Mouse (Mus musculus) adrenal gland, postnatal 10 days (tissue): ENCODE data around the gene Boll. TPM values are rescaled to one million over a fixed set of nuclear protein-coding genes. Genes with fewer than 3 reads are reported as not detected.
"Not testable (repeated sequence)": the region's sequence is repeated elsewhere in the genome, so short reads cannot be mapped to it uniquely, and the experiment has no call there.

Source experiments
- DNase-seq: peaks from one replicate; pipeline ENCODE4 v3.0.0; 2021; ENCODE audit warnings: mixed read lengths
- long read RNA-seq, 2 experiments: library from polyadenylated mRNA; stranded (forward); transcript quantifications; one replicate each; pipeline ENCODE4 v2.0.0; 2021
- total RNA-seq, 2 experiments: library from RNA; stranded (reverse); gene quantifications; 2 replicates each; pipeline ENCODE4 v1.2.3; 2021

Gene Boll
- total RNA-seq, result not detected
- long read RNA-seq, experiment 1, result 0 reads
- long read RNA-seq, experiment 2, result 0 reads

DNA sequence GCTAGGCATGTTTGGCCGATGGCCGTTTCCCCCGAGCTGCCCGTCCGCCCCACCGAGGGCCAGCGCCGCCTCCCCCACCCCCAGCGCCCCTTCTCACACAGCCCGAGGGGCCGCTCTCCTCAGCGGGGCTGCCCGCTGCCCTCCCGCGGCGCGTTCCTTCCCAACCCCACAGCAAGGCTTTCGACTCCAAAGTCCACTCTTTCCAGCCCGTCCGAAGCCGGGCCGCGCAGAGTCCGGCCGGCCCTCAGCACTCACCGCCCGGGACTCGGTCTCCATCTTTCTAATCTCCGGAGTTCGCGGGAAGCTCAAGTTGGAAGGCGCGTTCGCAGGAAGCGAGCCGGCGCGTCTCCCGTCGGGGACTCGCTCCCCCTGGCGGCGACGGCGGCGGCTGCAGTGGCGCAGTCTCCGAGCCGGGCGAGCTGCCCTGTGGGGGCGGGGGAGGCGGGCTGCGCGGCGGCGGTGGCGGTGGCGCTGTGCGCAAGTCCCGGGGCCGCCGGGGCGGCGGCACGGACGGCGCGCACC, at the start of gene Boll:
TSS of gene Boll (minus strand) at position 426 of the 522 bp plus-strand sequence.
- DNase-seq, result peak; percentile 89

GRCm38 (mm10) chr1:55412569-55412968, 49.3 kb upstream of the Boll start:
- DNase-seq, result no peak

GRCm38 (mm10) chr1:55411079-55411478, 47.8 kb upstream of the Boll start:
- DNase-seq, result no peak

DNA sequence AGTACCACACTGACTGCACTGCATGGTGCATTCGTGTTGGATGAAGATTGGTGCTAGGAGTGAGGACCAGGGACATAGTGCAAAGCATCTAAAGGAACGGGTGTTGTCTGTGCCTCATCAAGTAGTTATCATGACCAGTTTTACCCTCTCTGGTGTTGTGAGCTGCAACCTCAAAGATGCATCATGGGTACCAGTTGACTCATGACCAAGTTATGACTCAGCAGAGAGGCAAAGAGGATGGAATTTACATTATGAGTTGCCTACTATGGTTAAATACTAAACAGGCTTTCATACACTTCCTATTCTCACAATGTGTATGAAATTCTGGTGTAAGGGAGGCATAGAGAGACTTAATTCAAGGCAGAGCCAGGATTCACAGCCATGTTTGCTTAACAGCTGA, 47.4 kb upstream of the Boll start:
- no peak for DNase-seq

DNA sequence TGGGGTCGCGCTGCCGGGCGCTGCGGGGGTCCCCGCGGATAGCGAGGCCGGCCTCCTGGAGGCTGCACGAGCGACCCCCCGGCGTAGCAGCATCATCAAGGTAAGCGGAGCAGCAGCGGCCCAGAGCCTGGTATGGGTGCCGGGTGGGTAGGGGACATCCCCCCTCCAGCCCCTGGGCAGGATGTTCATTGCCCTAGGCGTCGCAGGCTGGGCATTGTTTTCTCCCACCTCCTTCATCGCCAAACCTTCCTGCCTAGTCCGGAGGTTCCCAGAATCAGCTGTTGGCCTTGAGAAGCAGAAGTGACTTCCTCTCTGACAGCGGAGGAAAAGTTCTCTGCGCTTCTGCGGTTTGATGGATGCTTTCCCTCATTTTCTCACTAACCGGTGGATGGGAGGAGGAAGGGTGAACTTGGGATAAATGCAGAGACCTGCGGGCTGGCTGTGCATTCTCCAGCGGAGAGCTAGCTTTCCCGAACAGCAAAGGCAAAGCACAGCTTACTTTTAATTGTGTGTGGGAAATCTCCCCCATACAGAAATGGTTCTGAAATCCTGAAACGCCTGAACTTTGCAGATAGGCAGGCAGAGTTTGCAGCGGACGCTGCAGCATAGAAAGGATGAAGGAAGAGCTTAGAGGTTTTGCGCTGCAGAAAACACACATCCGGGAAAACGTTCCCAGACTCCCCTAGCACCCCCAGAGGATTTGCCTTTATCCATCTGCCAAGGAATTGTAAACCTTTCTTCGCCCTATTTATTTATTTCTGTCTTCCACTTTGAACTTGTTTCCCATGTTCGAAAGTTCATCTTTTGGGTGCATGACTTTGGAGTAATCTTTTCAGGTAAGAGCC, 43.5 kb upstream of the Boll start:
- peak; percentile 24 for DNase-seq

DNA sequence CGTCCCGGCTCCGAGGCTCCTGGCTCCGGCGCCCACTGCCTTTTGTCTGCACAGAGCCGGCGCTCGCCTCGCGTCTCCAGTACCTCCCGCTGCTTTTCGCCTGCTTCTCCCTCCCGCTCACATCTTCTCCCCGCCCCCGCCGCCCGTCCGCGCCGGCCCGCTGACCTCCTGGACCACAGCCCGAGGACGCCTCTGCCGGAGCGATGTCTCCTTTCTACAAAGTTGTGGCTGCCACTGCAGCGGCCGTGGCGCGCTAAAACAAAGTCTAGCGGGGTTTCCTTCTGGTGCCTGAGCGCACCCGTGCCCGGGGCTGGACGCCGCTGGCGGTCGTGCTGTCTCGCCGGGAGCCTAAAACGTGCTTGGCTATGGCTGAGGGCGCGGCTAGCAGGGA, 42.7 kb upstream of the Boll start:
- DNase-seq, result peak; percentile 83

DNA sequence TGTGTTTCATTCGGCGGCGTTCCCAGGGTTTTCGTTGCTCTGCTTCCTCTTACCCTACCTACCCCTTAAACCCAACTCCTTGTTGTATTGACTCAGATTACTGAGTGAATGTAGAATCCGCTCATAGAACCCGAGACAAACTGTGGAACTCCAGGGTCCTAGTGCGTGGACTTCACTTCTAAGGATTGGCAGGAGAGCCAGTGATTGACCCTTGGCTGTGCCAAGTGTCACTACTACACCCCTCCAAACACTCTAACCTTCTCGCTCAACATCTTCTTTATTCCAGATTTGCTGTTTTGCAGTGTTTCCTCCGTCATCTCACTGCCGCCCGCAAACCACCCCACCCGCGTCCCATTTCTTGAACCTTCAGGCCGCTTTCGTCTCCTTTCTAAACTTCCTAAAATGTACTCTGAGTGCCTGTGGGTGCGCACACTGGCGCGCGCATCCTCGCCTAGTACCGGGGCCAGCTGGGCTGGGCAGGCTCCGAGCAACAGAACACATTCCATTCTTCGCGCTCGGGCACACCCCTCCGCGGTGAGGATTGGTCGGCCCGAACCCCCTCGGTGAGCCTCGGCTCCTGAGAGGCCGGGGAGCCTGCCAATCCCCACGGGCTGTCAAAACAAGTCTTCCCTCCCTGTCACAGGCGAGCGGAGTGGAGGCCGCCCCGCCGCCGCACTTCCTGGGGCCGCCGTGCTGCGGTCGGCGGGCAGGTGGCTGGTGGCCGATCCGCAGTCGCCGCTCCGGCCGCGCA, 42.2 kb upstream of the Boll start, which contains the start of gene Plcl1:
TSS of gene Plcl1 (plus strand) at position 650 of the 751 bp plus-strand sequence.
- DNase-seq, result peak; percentile 97

- peak; percentile 65 for DNase-seq
Measured at GRCm38 (mm10) chr1:55404439-55404838, 41.2 kb upstream of the Boll start.

DNA sequence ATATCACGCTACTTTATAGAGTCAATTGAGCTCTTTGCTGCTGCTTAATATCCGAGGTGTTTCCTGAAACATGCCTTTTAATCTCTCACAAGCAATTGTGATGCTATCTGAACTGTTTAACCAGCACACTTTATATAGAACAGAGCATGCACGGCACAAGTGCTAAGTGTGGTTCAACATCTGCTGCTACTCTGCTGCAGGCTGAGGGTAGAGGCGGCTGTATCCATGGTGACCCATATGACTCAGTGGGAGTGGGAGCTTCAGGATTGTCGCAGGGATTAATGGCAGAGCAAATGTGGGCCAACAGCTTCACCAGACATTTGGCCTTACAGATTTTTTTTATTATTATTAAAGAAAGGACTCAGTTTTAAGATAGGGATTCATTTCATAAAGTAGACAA, 36.6 kb upstream of the Boll start:
- DNase-seq, result no peak

DNA sequence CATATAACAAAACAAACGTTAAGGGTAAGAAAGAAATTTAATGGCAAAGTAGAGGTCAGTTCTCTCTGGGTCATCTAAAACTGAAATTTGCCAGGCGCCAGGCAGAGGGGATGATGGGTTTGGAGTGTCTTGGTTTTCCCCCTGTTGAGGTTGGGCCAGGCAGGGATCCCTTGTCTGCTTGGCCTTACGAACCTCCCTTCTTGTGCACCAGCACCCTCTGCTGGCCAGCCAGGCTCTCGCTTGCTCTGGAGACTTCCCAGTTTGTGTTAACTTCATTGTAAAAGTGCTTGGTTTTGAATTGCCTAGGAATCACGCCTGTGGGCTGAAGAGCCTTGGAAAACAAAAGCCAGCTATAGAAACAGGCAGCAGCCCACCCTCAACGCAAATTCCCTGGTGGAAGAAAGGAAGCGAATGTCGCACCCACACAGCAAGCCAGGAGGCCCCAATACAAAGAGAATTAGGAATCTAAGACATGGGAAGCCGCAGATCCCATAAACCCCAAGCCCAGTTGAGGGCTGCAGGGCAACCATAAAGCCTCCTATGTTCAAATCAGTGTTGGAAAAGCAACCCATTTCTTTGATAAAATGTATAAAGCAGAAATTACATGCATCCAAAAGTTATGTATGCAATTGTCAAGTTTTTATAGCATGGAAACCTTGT, 20.0 kb upstream of the Boll start:
- peak; percentile 91 for DNase-seq

DNA sequence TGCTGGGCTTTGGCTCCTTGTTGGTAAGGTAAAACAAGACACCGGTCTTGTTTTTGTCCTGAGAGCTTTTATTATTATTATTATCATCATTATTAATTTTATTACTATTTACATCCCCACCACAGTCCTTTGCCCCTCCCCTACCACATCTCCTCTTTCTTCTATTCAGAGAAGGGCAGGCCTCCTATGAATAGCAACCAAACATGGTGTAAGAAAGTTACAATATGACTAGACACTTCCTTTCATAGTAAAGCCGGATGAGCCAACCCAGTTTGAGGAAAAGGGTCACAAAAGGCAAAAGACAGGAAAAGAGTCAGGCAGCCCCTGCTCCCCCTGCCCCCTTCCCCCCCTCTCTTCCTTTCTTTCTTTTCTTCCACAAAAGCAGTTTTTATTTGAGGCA, 17.3 kb upstream of the Boll start:
- DNase-seq, result no peak

DNA sequence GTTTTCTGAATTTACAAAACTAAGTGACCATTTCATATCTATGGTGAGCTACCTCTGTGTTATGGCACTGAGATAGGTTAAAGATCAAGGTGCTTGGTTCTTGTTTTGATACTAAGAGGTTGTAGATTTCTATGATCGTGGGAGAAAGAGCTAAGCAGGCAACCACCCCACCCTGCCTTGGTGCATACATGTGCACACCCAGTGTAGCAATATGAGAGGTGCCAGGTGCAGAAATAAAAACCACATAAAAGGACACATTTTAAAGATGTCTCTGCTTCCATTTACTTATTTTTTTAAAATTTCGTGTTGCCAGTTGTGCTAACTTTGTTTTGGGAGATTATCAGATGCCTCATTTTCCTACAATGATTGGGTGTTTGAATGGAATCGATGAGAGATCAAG, 9.4 kb upstream of the Boll start:
- DNase-seq, result no peak

- peak; percentile 62 for DNase-seq
Measured at GRCm38 (mm10) chr1:55363586-55363985, 317 bp upstream of the Boll start.

GRCm38 (mm10) chr1:55362634-55363033, 635 bp downstream of the Boll start:
- DNase-seq, result no peak

GRCm38 (mm10) chr1:55351914-55352313, 11.4 kb downstream of the Boll start:
- DNase-seq, result not testable (repeated sequence)

DNA sequence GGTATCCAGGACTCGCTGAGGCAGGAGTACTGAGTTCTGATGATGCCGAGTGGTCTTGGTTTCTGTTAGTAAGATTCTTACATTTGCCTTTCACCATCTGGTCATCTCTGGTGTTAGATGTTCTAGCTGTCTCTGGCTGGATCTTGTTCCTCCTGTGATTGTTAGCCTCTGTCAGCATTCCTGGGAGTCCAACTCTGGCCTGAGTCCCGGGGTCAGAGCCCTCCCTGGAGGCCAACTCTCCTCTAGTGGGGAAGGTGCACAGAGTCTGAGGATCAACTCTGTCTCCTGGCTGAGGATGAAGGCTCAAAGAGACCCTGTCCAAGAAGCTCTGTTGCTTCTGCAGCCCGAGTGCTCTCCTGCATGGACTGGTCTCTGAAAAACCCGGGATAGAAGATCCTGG, 37.8 kb downstream of the Boll start:
- DNase-seq, result not testable (repeated sequence)

- no peak for DNase-seq
Measured at GRCm38 (mm10) chr1:55301077-55301476, 62.2 kb downstream of the Boll start.

DNA sequence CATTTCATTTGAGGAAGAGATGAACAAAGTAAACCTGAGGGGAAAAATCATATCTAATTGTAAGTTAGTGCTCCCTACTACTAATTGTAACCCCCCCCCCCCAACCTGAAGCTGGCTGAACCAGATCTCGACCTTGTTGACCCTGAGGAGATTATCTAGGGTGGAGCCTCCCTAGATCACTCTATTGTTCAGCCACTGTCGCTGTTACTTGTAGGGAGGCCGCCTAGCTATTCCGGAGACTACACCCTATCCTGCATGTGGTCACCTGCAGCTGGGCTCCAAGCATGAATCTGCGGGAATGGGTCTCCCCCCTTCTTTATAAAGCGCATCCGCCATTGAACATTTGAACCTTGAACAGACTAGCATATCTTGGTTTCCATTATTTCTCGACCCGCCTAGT, 84.2 kb downstream of the Boll start:
- no peak for DNase-seq

DNA sequence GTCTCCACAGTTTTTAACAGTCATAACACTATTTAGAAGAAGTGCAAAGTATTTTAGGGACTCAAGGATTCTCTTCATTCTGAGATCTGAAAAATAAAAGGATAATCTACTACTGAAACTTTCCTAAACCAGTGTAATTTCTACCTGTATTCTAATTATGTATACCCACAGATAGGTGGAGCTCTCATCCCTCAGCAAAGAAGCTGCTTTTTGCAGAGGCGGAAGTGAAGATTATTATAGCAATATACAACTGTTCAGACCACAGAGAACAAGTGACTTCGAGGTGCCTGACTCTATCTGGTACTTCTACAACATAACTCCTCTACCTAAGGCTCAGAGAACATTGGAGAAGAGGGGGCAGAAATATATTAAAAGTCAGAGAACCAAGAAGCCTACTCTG, 97.8 kb downstream of the Boll start:
- no peak for DNase-seq

- DNase-seq, result no peak
Measured at GRCm38 (mm10) chr1:55264385-55264784, 98.9 kb downstream of the Boll start.

DNA sequence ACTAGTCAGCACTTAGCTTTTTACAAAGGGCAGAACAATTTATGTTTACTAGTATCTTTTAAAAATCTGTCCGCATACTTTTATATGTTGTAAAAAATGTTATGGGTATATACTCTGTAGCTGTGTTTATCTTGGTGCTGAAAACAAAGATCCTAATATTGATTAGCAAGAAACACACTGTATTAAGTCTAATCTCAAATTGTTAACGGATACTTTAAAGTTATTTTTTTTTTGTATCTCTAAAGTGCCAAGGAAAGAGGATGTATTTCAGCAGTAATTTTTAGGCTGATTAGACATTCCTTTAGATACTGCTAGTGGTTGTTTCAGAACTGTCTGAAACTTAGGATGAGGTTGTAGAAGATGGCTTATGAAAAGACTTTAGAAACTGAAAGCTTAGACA, 116.9 kb downstream of the Boll start:
- DNase-seq, result no peak

- DNase-seq, result peak; percentile 48
Measured at GRCm38 (mm10) chr1:55239237-55239636, 124.0 kb downstream of the Boll start.

DNA sequence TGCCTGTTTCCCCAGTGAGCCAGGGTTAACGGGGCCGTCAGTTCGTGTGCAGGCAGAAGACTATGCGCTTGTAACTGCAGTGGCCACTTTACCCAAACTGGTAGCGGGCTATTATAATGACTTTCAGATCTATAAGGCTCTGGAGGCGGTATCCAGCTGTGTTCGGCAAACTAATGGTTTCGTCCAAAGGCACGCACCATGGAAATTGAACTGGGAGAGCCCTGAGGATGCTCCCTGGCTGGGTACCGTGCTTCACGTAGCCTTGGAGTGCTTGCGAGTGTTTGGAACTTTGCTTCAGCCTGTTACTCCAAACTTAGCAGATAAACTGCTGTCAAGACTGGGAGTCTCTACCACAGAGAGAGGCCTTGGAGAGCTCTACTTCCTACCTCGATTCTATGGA, 124.8 kb downstream of the Boll start:
- no peak for DNase-seq
